Mouse (Mus musculus) stomach, embryonic 15.5 days (tissue): ENCODE results near the gene Usp48. TPM values are rescaled to one million over a fixed set of nuclear protein-coding genes. Genes with fewer than 3 reads are reported as not detected.

Experiments used
- ATAC-seq: fragments of 200-750 bp; cut with Nextera tagmentation; 2 replicates; pipeline ENCODE4 v1.8.0; 2017; ENCODE audit warnings: low read depth, moderate number of reproducible peaks, moderate TSS enrichment; ENCODE audit not compliant: insufficient read depth, low FRiP score
- H3K27ac ChIP-seq: fragments of 300-500 bp; sonication (generic); 2 replicates; pipeline ENCODE4 v1.5.1; 2015; ENCODE audit warnings: mild to moderate bottlenecking, inconsistent platforms
- H3K27me3 ChIP-seq: fragments of 300-500 bp; sonication (generic); replicated peaks from 2 replicates; pipeline ENCODE4 v1.6.1; 2015; ENCODE audit warnings: inconsistent platforms
- H3K36me3 ChIP-seq: fragments of 300-500 bp; sonication (generic); 2 replicates; pipeline ENCODE4 v1.6.1; 2015; ENCODE audit warnings: inconsistent platforms
- H3K4me1 ChIP-seq: fragments of 300-500 bp; sonication (generic); 2 replicates; pipeline ENCODE4 v1.6.1; 2015; ENCODE audit warnings: inconsistent platforms
- H3K4me2 ChIP-seq: fragments of 300-500 bp; sonication (generic); 2 replicates; pipeline ENCODE4 v1.6.1; 2015; ENCODE audit warnings: mild to moderate bottlenecking, inconsistent platforms
- H3K4me3 ChIP-seq: fragments of 300-500 bp; sonication (generic); replicated peaks from 2 replicates; pipeline ENCODE4 v1.5.1; 2015; ENCODE audit warnings: inconsistent platforms
- H3K9ac ChIP-seq: fragments of 300-500 bp; sonication (generic); 2 replicates; pipeline ENCODE4 v1.6.1; 2015; ENCODE audit warnings: inconsistent platforms
- H3K9me3 ChIP-seq: fragments of 300-500 bp; sonication (generic); 2 replicates; pipeline ENCODE4 v1.6.1; 2016; ENCODE audit warnings: inconsistent platforms
- WGBS: fragments of 180-500 bp; shearing (Covaris S2); methylation state at CpG from one replicate; pipeline ENCODE4 v1.1.7; 2015; 5-methylcytosine and 5-hydroxymethylcytosine counted together
- polyA plus RNA-seq: library from polyadenylated mRNA; unstranded; fragments of >200 nt; fragmentation: Nextera tagmentation; extraction: Ambion mirVana; gene quantifications from 2 replicates; pipeline ENCODE4 v1.2.1, GENCODE M21; 2015

The Usp48 gene
- polyA plus RNA-seq, 1 experiment from 2014 or later = 63.8 TPM

- ATAC-seq = 0 out of 2 replicates have a peak, but pooled peaks have one; percentile 8
- Histone ChIP-seq H3K27ac (no peak within 1 kb of the TSS), H3K4me2 (peak within 1 kb of the TSS; percentile 92), H3K4me3 (peak within 1 kb of the TSS; percentile 52), H3K4me1 (peaks cover 11% of the 10 kb centered on the region; the same call in 1 of the 2 replicates), H3K9ac (peak within 1 kb of the TSS; percentile 31; the same call in 1 of the 2 replicates), H3K9me3 (no peaks in the 10 kb centered on the region), H3K27me3 (peaks cover 22% of the 10 kb centered on the region), H3K36me3 (no peaks in the 10 kb centered on the region)
- WGBS = 2% methylated on average over 30 of the region's 44 CpGs
Measured at GRCm38 (mm10) chr4:137664433-137664979, 71.0 kb downstream of the Usp48 start, which contains the start of gene Rap1gap. Rap1gap (plus strand) TSS chr4:137664726.

GRCm38 (mm10) chr4:137664980-137665675 is 71.6 kb downstream of the Usp48 start:
- Histone ChIP-seq H3K36me3 (no peaks in the 10 kb centered on the region), H3K27me3 (peaks cover 22% of the 10 kb centered on the region), H3K4me2 (peak overlapping the region; percentile 92), H3K9me3 (no peaks in the 10 kb centered on the region), H3K9ac (peak overlapping the region; percentile 31; the same call in 1 of the 2 replicates), H3K4me3 (peak overlapping the region; percentile 52), H3K4me1 (peaks cover 11% of the 10 kb centered on the region; the same call in 1 of the 2 replicates), H3K27ac (no peak overlapping the region)
- ATAC-seq = peak; percentile 15; the same call in 1 of the 2 replicates
- 12% methylated on average over 15 of the region's 15 CpGs for WGBS

GRCm38 (mm10) chr4:137665791-137666190 is 72.2 kb downstream of the Usp48 start:
- Histone ChIP-seq H3K9ac (no peak overlapping the region), H3K4me3 (no peak overlapping the region), H3K27me3 (peaks cover 22% of the 10 kb centered on the region), H3K9me3 (no peaks in the 10 kb centered on the region), H3K4me2 (no peak overlapping the region), H3K4me1 (peaks cover 11% of the 10 kb centered on the region; the same call in 1 of the 2 replicates), H3K27ac (no peak overlapping the region), H3K36me3 (no peaks in the 10 kb centered on the region)
- 86% methylated on average over 5 of the region's 5 CpGs for WGBS
- no peak for ATAC-seq

GRCm38 (mm10) chr4:137666283-137666957 is 72.9 kb downstream of the Usp48 start:
- Histone ChIP-seq H3K4me3 (no peak overlapping the region), H3K9me3 (no peaks in the 10 kb centered on the region), H3K27ac (no peak overlapping the region), H3K4me2 (no peak overlapping the region), H3K36me3 (no peaks in the 10 kb centered on the region), H3K27me3 (peaks cover 22% of the 10 kb centered on the region), H3K4me1 (peaks cover 11% of the 10 kb centered on the region; the same call in 1 of the 2 replicates), H3K9ac (no peak overlapping the region)
- ATAC-seq = no peak
- 60% methylated on average over 5 of the region's 5 CpGs for WGBS

GRCm38 (mm10) chr4:137666958-137667345 is 73.4 kb downstream of the Usp48 start:
- Histone ChIP-seq H3K9ac (no peak overlapping the region), H3K4me1 (peaks cover 11% of the 10 kb centered on the region; the same call in 1 of the 2 replicates), H3K9me3 (no peaks in the 10 kb centered on the region), H3K4me3 (no peak overlapping the region), H3K4me2 (no peak overlapping the region), H3K27ac (no peak overlapping the region), H3K27me3 (peaks cover 22% of the 10 kb centered on the region), H3K36me3 (no peaks in the 10 kb centered on the region)
- 60% methylated on average over 8 of the region's 8 CpGs for WGBS
- ATAC-seq = no peak

- Histone ChIP-seq H3K27me3 (peaks cover 22% of the 10 kb centered on the region), H3K9me3 (no peaks in the 10 kb centered on the region), H3K36me3 (no peaks in the 10 kb centered on the region), H3K9ac (no peak overlapping the region), H3K4me3 (no peak overlapping the region), H3K4me1 (peaks cover 11% of the 10 kb centered on the region; the same call in 1 of the 2 replicates), H3K27ac (no peak overlapping the region), H3K4me2 (no peak overlapping the region)
- no peak for ATAC-seq
- 44% methylated on average over 5 of the region's 5 CpGs for WGBS
Measured at GRCm38 (mm10) chr4:137667747-137668146, 74.2 kb downstream of the Usp48 start.

GRCm38 (mm10) chr4:137671711-137672500 is 78.4 kb downstream of the Usp48 start:
- WGBS = 65% methylated on average over 13 of the region's 13 CpGs
- H3K27ac ChIP-seq = no peak overlapping the region

GRCm38 (mm10) chr4:137675566-137675965 is 82.0 kb downstream of the Usp48 start:
- Histone ChIP-seq H3K4me2 (no peak overlapping the region), H3K9ac (no peak overlapping the region), H3K36me3 (no peaks in the 10 kb centered on the region), H3K9me3 (no peaks in the 10 kb centered on the region), H3K27me3 (peaks cover 4% of the 10 kb centered on the region; the same call in 1 of the 2 replicates), H3K4me3 (no peak overlapping the region), H3K4me1 (peaks cover 6% of the 10 kb centered on the region; the same call in 1 of the 2 replicates), H3K27ac (no peak overlapping the region)
- no peak for ATAC-seq
- WGBS = 69% methylated on average over 7 of the region's 7 CpGs

More at GRCm38 (mm10) chr4:137671711-137672500, 78.4 kb downstream of the Usp48 start:
- Histone ChIP-seq H3K9me3 (no peaks in the 10 kb centered on the region), H3K4me1 (peaks cover 9% of the 10 kb centered on the region; the same call in 1 of the 2 replicates), H3K9ac (no peak overlapping the region), H3K36me3 (no peaks in the 10 kb centered on the region), H3K4me3 (no peak overlapping the region), H3K4me2 (no peak overlapping the region), H3K27me3 (no peaks in the 10 kb centered on the region)
- ATAC-seq = peak; percentile 32; the same call in 1 of the 2 replicates

GRCm38 (mm10) chr4:137676057-137676456 is 82.5 kb downstream of the Usp48 start:
- H3K9me3 ChIP-seq = no peaks in the 10 kb centered on the region
- H3K27me3 ChIP-seq = peaks cover 5% of the 10 kb centered on the region
- no peak overlapping the region for H3K9ac ChIP-seq
- no peak overlapping the region for H3K4me2 ChIP-seq
- no peak for ATAC-seq
- H3K4me3 ChIP-seq = no peak overlapping the region
- no peak overlapping the region for H3K27ac ChIP-seq
- H3K4me1 ChIP-seq = peaks cover 8% of the 10 kb centered on the region; the same call in 1 of the 2 replicates
- WGBS = 8% methylated on average over 11 of the region's 11 CpGs
- H3K36me3 ChIP-seq = no peaks in the 10 kb centered on the region

GRCm38 (mm10) chr4:137676700-137677484 is 83.3 kb downstream of the Usp48 start:
- H3K4me1 ChIP-seq = peaks cover 15% of the 10 kb centered on the region
- whole genome bisulfite sequencing = 65% methylated on average over 13 of the region's 13 CpGs
- no peaks in the 10 kb centered on the region for H3K36me3 ChIP-seq
- no peak overlapping the region for H3K27ac ChIP-seq
- H3K9ac ChIP-seq = no peak overlapping the region
- peaks cover 14% of the 10 kb centered on the region for H3K27me3 ChIP-seq
- ATAC-seq = no peak
- no peak overlapping the region for H3K4me2 ChIP-seq
- no peaks in the 10 kb centered on the region for H3K9me3 ChIP-seq
- no peak overlapping the region for H3K4me3 ChIP-seq

GRCm38 (mm10) chr4:137677906-137678305 is 84.4 kb downstream of the Usp48 start:
- Histone ChIP-seq H3K27me3 (peaks cover 20% of the 10 kb centered on the region), H3K9me3 (no peaks in the 10 kb centered on the region), H3K36me3 (no peaks in the 10 kb centered on the region), H3K9ac (no peak overlapping the region), H3K4me3 (no peak overlapping the region), H3K27ac (no peak overlapping the region), H3K4me1 (peaks cover 15% of the 10 kb centered on the region), H3K4me2 (no peak overlapping the region)
- 81% methylated on average over 5 of the region's 5 CpGs for WGBS
- ATAC-seq = no peak
